Mouse (Mus musculus): ENCODE results near the gene Gm20517. TPM values are rescaled to one million over a fixed set of nuclear protein-coding genes. Genes with fewer than 3 reads are reported as not detected.

Gm20517 gene
- polyA plus RNA-seq, 1 experiment from 2014 or later: 1.2 TPM

GRCm38 (mm10) chr17:47678238-47678637, 66.8 kb downstream of the Gm20517 start:
- H3K4me2 ChIP-seq (replicated peaks; ENCODE audit: low read depth): no peak overlapping the region
- no peaks in the 10 kb centered on the region for H3K4me1 ChIP-seq (replicated peaks; ENCODE audit: control insufficient read depth, insufficient read depth, low read length)
- no peak for ATAC-seq
- H3K27ac ChIP-seq (ENCODE audit: low read depth, low read length): peak overlapping the region; percentile 41; the same call in 1 of the 2 replicates
- TF ChIP-seq CTCF (IDR thresholded peaks at IDR 0.05; ENCODE audit: low read depth): no peak
- no peaks in the 10 kb centered on the region for H3K27me3 ChIP-seq (replicated peaks; ENCODE audit: control insufficient read depth, insufficient read depth, low read length)
- H3K9ac ChIP-seq (ENCODE audit: low read depth, low read length): no peak overlapping the region
- H3K9me3 ChIP-seq (ENCODE audit: control insufficient read depth): no peaks in the 10 kb centered on the region
- H3K4me3 ChIP-seq (ENCODE audit: low read depth, low read length): no peak overlapping the region
- H3K36me3 ChIP-seq (ENCODE audit: control insufficient read depth, insufficient read depth): peaks cover 40% of the 10 kb centered on the region
- WGBS: 55% methylated on average over 5 of the region's 5 CpGs

- H3K36me3 ChIP-seq (ENCODE audit: control insufficient read depth, insufficient read depth): peaks cover 43% of the 10 kb centered on the region
- peak overlapping the region; percentile 41; the same call in 1 of the 2 replicates for H3K27ac ChIP-seq (ENCODE audit: low read depth, low read length)
- no peaks in the 10 kb centered on the region for H3K4me1 ChIP-seq (replicated peaks; ENCODE audit: control insufficient read depth, insufficient read depth, low read length)
- no peak overlapping the region for H3K4me3 ChIP-seq (ENCODE audit: low read depth, low read length)
- WGBS: 47% methylated on average over 5 of the region's 5 CpGs
- TF ChIP-seq CTCF (IDR thresholded peaks at IDR 0.05; ENCODE audit: low read depth): no peak
- no peak overlapping the region for H3K4me2 ChIP-seq (replicated peaks; ENCODE audit: low read depth)
- no peaks in the 10 kb centered on the region for H3K27me3 ChIP-seq (replicated peaks; ENCODE audit: control insufficient read depth, insufficient read depth, low read length)
- no peak overlapping the region for H3K9ac ChIP-seq (ENCODE audit: low read depth, low read length)
- ATAC-seq: 0 out of 2 replicates have a peak, but pooled peaks have one; percentile 28
- H3K9me3 ChIP-seq (ENCODE audit: control insufficient read depth): no peaks in the 10 kb centered on the region
These were observed 67.3 kb downstream of the Gm20517 start for GRCm38 (mm10) chr17:47678702-47679101.

GRCm38 (mm10) chr17:47682836-47683235, 71.4 kb downstream of the Gm20517 start:
- peaks cover 5% of the 10 kb centered on the region; the same call in 1 of the 2 replicates for H3K4me1 ChIP-seq (replicated peaks; ENCODE audit: control insufficient read depth, insufficient read depth, low read length)
- peaks cover 46% of the 10 kb centered on the region for H3K36me3 ChIP-seq (ENCODE audit: control insufficient read depth, insufficient read depth)
- no peak for ATAC-seq
- H3K4me3 ChIP-seq (ENCODE audit: low read depth, low read length): no peak overlapping the region
- no peaks in the 10 kb centered on the region for H3K9me3 ChIP-seq (ENCODE audit: control insufficient read depth)
- H3K4me2 ChIP-seq (replicated peaks; ENCODE audit: low read depth): no peak overlapping the region
- no peak for TF ChIP-seq CTCF (IDR thresholded peaks at IDR 0.05; ENCODE audit: low read depth)
- H3K27me3 ChIP-seq (replicated peaks; ENCODE audit: control insufficient read depth, insufficient read depth, low read length): no peaks in the 10 kb centered on the region
- no peak overlapping the region for H3K9ac ChIP-seq (ENCODE audit: low read depth, low read length)
- WGBS: 50% methylated on average over 4 of the region's 4 CpGs
- H3K27ac ChIP-seq (ENCODE audit: low read depth, low read length): no peak overlapping the region

- under 1% methylated on average over 70 of the region's 70 CpGs for whole genome bisulfite sequencing
- H3K4me3 ChIP-seq (ENCODE audit: low read depth, low read length): peak overlapping the region; percentile 87
- peak overlapping the region; percentile 100 for H3K4me2 ChIP-seq (replicated peaks; ENCODE audit: low read depth)
- peak overlapping the region; percentile 90 for H3K27ac ChIP-seq (ENCODE audit: low read depth, low read length)
- peak; percentile 92 for ATAC-seq
- H3K9me3 ChIP-seq (ENCODE audit: control insufficient read depth): no peaks in the 10 kb centered on the region
- H3K9ac ChIP-seq (ENCODE audit: low read depth, low read length): peak overlapping the region; percentile 75
- no peak for TF ChIP-seq CTCF (IDR thresholded peaks at IDR 0.05; ENCODE audit: low read depth)
- H3K4me1 ChIP-seq (replicated peaks; ENCODE audit: control insufficient read depth, insufficient read depth, low read length): peaks cover 8% of the 10 kb centered on the region
- no peaks in the 10 kb centered on the region for H3K27me3 ChIP-seq (replicated peaks; ENCODE audit: control insufficient read depth, insufficient read depth, low read length)
- H3K36me3 ChIP-seq (ENCODE audit: control insufficient read depth, insufficient read depth): peaks cover 14% of the 10 kb centered on the region
These were observed 76.3 kb downstream of the Gm20517 start for GRCm38 (mm10) chr17:47687409-47688343.

GRCm38 (mm10) chr17:47688344-47688607, 76.9 kb downstream of the Gm20517 start, which contains the start of gene Tomm6:
Gene Tomm6, minus strand, starts transcription at chr17:47688386.
- Histone ChIP-seq H3K27ac (ENCODE audit: low read depth, low read length) (peak within 1 kb of the TSS; percentile 90), H3K9me3 (ENCODE audit: control insufficient read depth) (no peaks in the 10 kb centered on the region), H3K27me3 (replicated peaks; ENCODE audit: control insufficient read depth, insufficient read depth, low read length) (no peaks in the 10 kb centered on the region), H3K4me3 (ENCODE audit: low read depth, low read length) (peak within 1 kb of the TSS; percentile 87), H3K4me2 (replicated peaks; ENCODE audit: low read depth) (peak within 1 kb of the TSS; percentile 100), H3K4me1 (replicated peaks; ENCODE audit: control insufficient read depth, insufficient read depth, low read length) (peaks cover 8% of the 10 kb centered on the region), H3K36me3 (ENCODE audit: control insufficient read depth, insufficient read depth) (peaks cover 13% of the 10 kb centered on the region), H3K9ac (ENCODE audit: low read depth, low read length) (peak within 1 kb of the TSS; percentile 75)
- no peak; the same call in 1 of the 2 replicates for ATAC-seq
- TF ChIP-seq CTCF (IDR thresholded peaks at IDR 0.05; ENCODE audit: low read depth): no peak
- under 1% methylated on average over 9 of the region's 9 CpGs for WGBS

- 3% methylated on average over 55 of the region's 58 CpGs for WGBS
- H3K27ac ChIP-seq (ENCODE audit: low read depth, low read length): peak within 1 kb of the TSS; percentile 90
- peak; percentile 40 for TF ChIP-seq CTCF (IDR thresholded peaks at IDR 0.05; ENCODE audit: low read depth)
These were observed 77.5 kb downstream of the Gm20517 start, which contains the start of gene Frs3 for GRCm38 (mm10) chr17:47688608-47689575. Gene Frs3, plus strand, starts transcription at chr17:47689030.

More at GRCm38 (mm10) chr17:47688608-47689575, 77.5 kb downstream of the Gm20517 start, which contains the start of gene Frs3:
- peak within 1 kb of the TSS; percentile 87 for H3K4me3 ChIP-seq (ENCODE audit: low read depth, low read length)
- peak; percentile 35 for ATAC-seq
- H3K36me3 ChIP-seq (ENCODE audit: control insufficient read depth, insufficient read depth): peaks cover 11% of the 10 kb centered on the region
- no peaks in the 10 kb centered on the region for H3K9me3 ChIP-seq (ENCODE audit: control insufficient read depth)
- peaks cover 8% of the 10 kb centered on the region for H3K4me1 ChIP-seq (replicated peaks; ENCODE audit: control insufficient read depth, insufficient read depth, low read length)
- peak within 1 kb of the TSS; percentile 100 for H3K4me2 ChIP-seq (replicated peaks; ENCODE audit: low read depth)
- H3K27me3 ChIP-seq (replicated peaks; ENCODE audit: control insufficient read depth, insufficient read depth, low read length): no peaks in the 10 kb centered on the region
- peak within 1 kb of the TSS; percentile 75 for H3K9ac ChIP-seq (ENCODE audit: low read depth, low read length)
